Mouse (Mus musculus) heart, postnatal 0 days (tissue): ENCODE results near the gene Sri.

Experiments
- CTCF ChIP-seq: IDR thresholded peaks from 2 replicates; pipeline ENCODE4 v1.5.1; 2016; ENCODE audit warnings: antibody characterized with exemption, control low read depth, low read depth
- EP300 ChIP-seq: IDR thresholded peaks from 2 replicates; pipeline ENCODE4 v1.6.1; 2016; ENCODE audit warnings: antibody characterized with exemption, low read depth

- TF ChIP-seq CTCF (no peak), EP300 (no peak)
Measured at GRCm38 (mm10) chr5:8002827-8003226, 43.1 kb upstream of the Sri start.
